Mouse (Mus musculus) liver, embryonic 16.5 days (tissue): ENCODE results near the gene Kpnb1. TPM values are rescaled to one million over a fixed set of nuclear protein-coding genes. Genes with fewer than 3 reads are reported as not detected.

ENCODE experiments used
- ATAC-seq: fragments of 200-750 bp; cut with Nextera tagmentation; 2 replicates; pipeline ENCODE4 v1.8.0; 2017; ENCODE audit warnings: low read depth, mild to moderate bottlenecking, moderate number of reproducible peaks, moderate library complexity
- H3K27ac ChIP-seq: fragments of 300-500 bp; sonication (generic); 2 replicates; pipeline ENCODE4 v1.5.1; 2014; ENCODE audit warnings: mild to moderate bottlenecking, low read length
- H3K27me3 ChIP-seq: fragments of 300-500 bp; sonication (generic); 2 replicates; pipeline ENCODE4 v1.6.1; 2014; ENCODE audit warnings: low read depth, low read length, mixed read lengths; ENCODE audit not compliant: control insufficient read depth, insufficient read depth
- H3K36me3 ChIP-seq: fragments of 300-500 bp; sonication (generic); 2 replicates; pipeline ENCODE4 v1.6.1; 2014; ENCODE audit warnings: mild to moderate bottlenecking; ENCODE audit not compliant: control insufficient read depth, insufficient read depth
- H3K4me1 ChIP-seq: fragments of 300-500 bp; sonication (generic); 2 replicates; pipeline ENCODE4 v1.6.1; 2014; ENCODE audit warnings: low read depth, low read length, mixed read lengths; ENCODE audit not compliant: control insufficient read depth
- H3K4me2 ChIP-seq: fragments of 300-500 bp; sonication (generic); 2 replicates; pipeline ENCODE4 v1.6.1; 2014; ENCODE audit warnings: low read depth, low read length, mixed read lengths
- H3K4me3 ChIP-seq: fragments of 300-500 bp; sonication (generic); 2 replicates; pipeline ENCODE4 v1.5.1; 2014; ENCODE audit warnings: low read depth, mild to moderate bottlenecking, low read length
- H3K9ac ChIP-seq: fragments of 300-500 bp; sonication (generic); 2 replicates; pipeline ENCODE4 v1.6.1; 2014; ENCODE audit warnings: low read depth, low read length
- H3K9me3 ChIP-seq: fragments of 300-500 bp; sonication (generic); replicated peaks from 2 replicates; pipeline ENCODE4 v1.6.1; 2016; ENCODE audit warnings: low read length; ENCODE audit not compliant: control insufficient read depth
- WGBS: fragments of 180-500 bp; shearing (Covaris S2); extraction: QIAGEN DNeasy Blood & Tissue Kit; methylation state at CpG from one replicate; pipeline ENCODE4 v1.1.7; 2014; ENCODE audit not compliant: insufficient replicate concordance; 5-methylcytosine and 5-hydroxymethylcytosine counted together
- polyA plus RNA-seq: library from polyadenylated mRNA; unstranded; fragments of >200 nt; fragmentation: Nextera tagmentation; extraction: Ambion mirVana; gene quantifications from 2 replicates; pipeline ENCODE4 v1.2.1, GENCODE M21; 2015

Gene Kpnb1
- polyA plus RNA-seq, 1 experiment from 2014 or later = 14.5 TPM

- Histone ChIP-seq H3K9ac (no peak overlapping the region), H3K27ac (no peak overlapping the region), H3K4me3 (no peak overlapping the region), H3K4me1 (peaks cover 3% of the 10 kb centered on the region; the same call in 1 of the 2 replicates), H3K36me3 (no peaks in the 10 kb centered on the region), H3K27me3 (peaks cover 6% of the 10 kb centered on the region), H3K9me3 (no peaks in the 10 kb centered on the region), H3K4me2 (no peak overlapping the region)
- WGBS = 16% methylated on average over 3 of the region's 3 CpGs
- ATAC-seq = no peak
Observed at GRCm38 (mm10) chr11:97128956-97129355, 58.7 kb downstream of the Kpnb1 start.

DNA sequence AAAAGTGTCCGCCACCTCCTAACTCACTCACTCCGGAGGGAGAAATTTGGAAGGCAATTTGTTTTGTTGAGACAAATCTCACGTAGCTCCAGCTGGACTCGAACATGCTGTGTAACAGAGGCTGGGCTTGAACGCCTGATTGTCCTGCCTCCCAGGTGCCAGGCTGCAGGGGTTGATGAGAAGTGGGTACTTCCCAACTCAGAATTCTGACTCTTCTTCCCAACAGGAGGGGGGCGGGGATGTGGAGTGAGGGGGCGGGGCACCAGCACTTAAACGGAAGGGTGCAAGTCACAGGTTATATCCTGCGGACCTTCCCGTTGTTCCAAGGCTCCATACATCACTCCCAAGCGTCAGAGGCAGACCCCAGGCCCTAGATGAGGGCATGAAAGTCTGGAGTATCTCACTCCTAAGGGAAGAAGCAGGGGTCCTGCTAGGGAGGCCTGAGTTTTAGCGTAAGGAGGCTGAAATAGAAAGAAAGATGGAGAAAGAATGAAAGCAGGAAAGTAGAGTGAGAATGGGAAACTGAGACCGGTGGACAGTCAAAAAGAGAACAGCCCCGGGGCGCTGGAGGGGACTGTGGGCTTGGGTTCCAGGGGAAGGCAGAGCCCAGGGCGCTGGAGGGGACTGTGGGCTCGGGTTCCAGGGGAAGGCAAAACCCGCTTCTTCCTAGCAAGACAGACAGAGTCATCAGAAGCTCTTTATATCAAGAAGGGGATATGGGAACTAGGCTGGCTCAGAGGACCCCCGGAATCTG, 60.0 kb downstream of the Kpnb1 start:
- WGBS = 25% methylated on average over 19 of the region's 19 CpGs
- peak overlapping the region; percentile 55 for H3K4me3 ChIP-seq
- no peak for ATAC-seq
- H3K9ac ChIP-seq = no peak overlapping the region
- no peaks in the 10 kb centered on the region for H3K9me3 ChIP-seq
- H3K27me3 ChIP-seq = peaks cover 6% of the 10 kb centered on the region
- peaks cover 3% of the 10 kb centered on the region; the same call in 1 of the 2 replicates for H3K4me1 ChIP-seq
- peak overlapping the region; percentile 62 for H3K4me2 ChIP-seq
- no peak overlapping the region for H3K27ac ChIP-seq
- H3K36me3 ChIP-seq = no peaks in the 10 kb centered on the region

DNA sequence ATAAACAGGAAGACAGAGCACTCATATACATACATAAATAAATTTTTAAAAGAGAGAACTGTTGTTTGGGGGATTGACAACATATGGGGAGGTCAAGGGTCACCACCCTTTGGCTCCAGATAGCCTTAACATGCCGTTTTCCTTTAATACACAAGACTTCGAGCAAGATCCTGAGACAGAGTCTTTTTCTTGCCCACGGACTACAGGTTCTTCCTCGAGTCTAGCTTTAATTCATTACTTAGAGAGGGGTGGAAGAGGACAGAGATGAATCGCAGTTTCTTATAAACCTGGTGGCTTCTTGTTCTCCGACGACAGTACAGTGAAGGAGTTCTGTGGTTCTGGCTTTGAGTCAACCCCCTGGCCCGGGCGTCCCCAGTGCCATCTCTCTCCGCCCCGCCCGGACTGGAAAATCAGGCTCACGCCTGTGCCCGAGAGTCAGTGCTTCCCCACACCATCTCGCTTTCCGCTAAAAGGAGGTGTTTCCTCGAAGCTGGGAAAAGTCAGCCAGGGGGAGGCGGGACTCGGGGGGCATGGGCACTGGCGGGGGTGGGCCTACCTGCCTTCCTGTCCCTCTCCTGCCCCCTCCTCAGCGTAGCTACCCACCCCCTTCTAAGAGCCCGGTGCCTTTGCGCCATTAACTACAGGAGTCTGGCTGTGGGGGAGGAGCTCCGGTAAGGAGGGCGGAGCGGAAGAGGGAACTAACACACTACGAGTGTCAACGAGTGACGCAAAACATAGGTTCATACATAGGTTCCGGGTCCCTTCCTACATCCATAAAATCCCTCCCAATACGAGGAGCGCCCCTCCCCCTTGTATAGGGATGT, 60.8 kb downstream of the Kpnb1 start:
- peaks cover 6% of the 10 kb centered on the region for H3K27me3 ChIP-seq
- no peaks in the 10 kb centered on the region for H3K36me3 ChIP-seq

GRCm38 (mm10) chr11:97124266-97125036, 63.2 kb downstream of the Kpnb1 start:
- peaks cover 3% of the 10 kb centered on the region; the same call in 1 of the 2 replicates for H3K4me1 ChIP-seq
- no peaks in the 10 kb centered on the region for H3K9me3 ChIP-seq
- ATAC-seq = no peak
- no peak overlapping the region for H3K4me2 ChIP-seq
- peaks cover 6% of the 10 kb centered on the region for H3K27me3 ChIP-seq
- WGBS = 56% methylated on average over 10 of the region's 10 CpGs
- H3K4me3 ChIP-seq = no peak overlapping the region
- H3K9ac ChIP-seq = no peak overlapping the region
- no peak overlapping the region for H3K27ac ChIP-seq
- H3K36me3 ChIP-seq = no peaks in the 10 kb centered on the region

More for the DNA sequence above, 60.8 kb downstream of the Kpnb1 start:
- Histone ChIP-seq H3K27ac (no peak overlapping the region), H3K4me3 (peak overlapping the region; percentile 55), H3K4me1 (peaks cover 3% of the 10 kb centered on the region; the same call in 1 of the 2 replicates), H3K9ac (peak overlapping the region; percentile 35), H3K9me3 (no peaks in the 10 kb centered on the region), H3K4me2 (peak overlapping the region; percentile 62)
- ATAC-seq = peak; percentile 67
- 4% methylated on average over 32 of the region's 32 CpGs for WGBS

- Histone ChIP-seq H3K27me3 (peaks cover 15% of the 10 kb centered on the region), H3K4me3 (no peak overlapping the region), H3K36me3 (no peaks in the 10 kb centered on the region), H3K9me3 (no peaks in the 10 kb centered on the region), H3K27ac (no peak overlapping the region), H3K4me2 (no peak overlapping the region), H3K9ac (no peak overlapping the region), H3K4me1 (peaks cover 3% of the 10 kb centered on the region; the same call in 1 of the 2 replicates)
- 9% methylated on average over 11 of the region's 11 CpGs for WGBS
- ATAC-seq = no peak
Observed at GRCm38 (mm10) chr11:97123282-97123890, 64.3 kb downstream of the Kpnb1 start.

DNA sequence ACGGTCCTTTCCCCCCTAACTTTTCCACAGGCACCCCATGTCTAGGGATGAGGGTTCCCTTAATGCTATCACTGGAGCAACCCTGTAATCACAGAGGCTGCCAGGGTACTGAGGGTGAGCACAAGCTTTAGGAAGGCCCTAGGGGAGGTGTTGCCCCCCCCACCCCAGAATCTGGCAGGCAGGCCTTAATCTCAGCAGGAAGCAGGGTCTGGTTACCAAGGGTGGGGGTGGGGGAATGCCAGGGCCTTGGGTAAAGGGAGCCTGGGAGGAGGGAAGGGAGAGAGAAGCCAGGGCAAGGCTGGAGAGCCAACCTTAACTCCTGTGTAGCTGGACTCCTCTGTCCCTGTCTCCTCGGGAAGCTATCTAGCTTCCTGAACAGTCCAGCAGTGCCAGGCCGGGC, 67.0 kb downstream of the Kpnb1 start:
- no peak overlapping the region for H3K4me2 ChIP-seq
- H3K9me3 ChIP-seq = no peaks in the 10 kb centered on the region
- ATAC-seq = no peak
- H3K36me3 ChIP-seq = no peaks in the 10 kb centered on the region
- no peaks in the 10 kb centered on the region for H3K4me1 ChIP-seq
- no peak overlapping the region for H3K4me3 ChIP-seq
- H3K9ac ChIP-seq = no peak overlapping the region
- peaks cover 33% of the 10 kb centered on the region for H3K27me3 ChIP-seq
- 51% methylated on average over 3 of the region's 3 CpGs for WGBS
- H3K27ac ChIP-seq = no peak overlapping the region

GRCm38 (mm10) chr11:97120221-97120620, 67.5 kb downstream of the Kpnb1 start:
- Histone ChIP-seq H3K27me3 (peaks cover 37% of the 10 kb centered on the region), H3K27ac (no peak overlapping the region), H3K36me3 (no peaks in the 10 kb centered on the region), H3K9me3 (no peaks in the 10 kb centered on the region), H3K9ac (no peak overlapping the region), H3K4me3 (no peak overlapping the region), H3K4me2 (no peak overlapping the region), H3K4me1 (no peaks in the 10 kb centered on the region)
- ATAC-seq = no peak
- WGBS = 67% methylated on average over 10 of the region's 10 CpGs

- no peaks in the 10 kb centered on the region for H3K36me3 ChIP-seq
- peaks cover 67% of the 10 kb centered on the region for H3K27me3 ChIP-seq
- H3K9me3 ChIP-seq = no peaks in the 10 kb centered on the region
- no peak overlapping the region for H3K27ac ChIP-seq
- no peak overlapping the region for H3K9ac ChIP-seq
- H3K4me1 ChIP-seq = peaks cover 3% of the 10 kb centered on the region; the same call in 1 of the 2 replicates
- peak overlapping the region; percentile 53 for H3K4me2 ChIP-seq
- 5% methylated on average over 11 of the region's 11 CpGs for WGBS
- peak overlapping the region; percentile 38; the same call in 1 of the 2 replicates for H3K4me3 ChIP-seq
- ATAC-seq = no peak
Observed at GRCm38 (mm10) chr11:97115797-97116196, 71.9 kb downstream of the Kpnb1 start.
